Mouse (Mus musculus) CH12.LX (cell line): ENCODE measurements around the gene Trim47.

Experiments
- CHD1 ChIP-seq: IDR thresholded peaks from 2 replicates; pipeline ENCODE4 v1.6.1; 2012; ENCODE audit warnings: low read depth, low read length, improper control_type of control experiment, inconsistent platforms
- CHD2 ChIP-seq: IDR thresholded peaks from 2 replicates; pipeline ENCODE4 v1.6.1; 2011; ENCODE audit warnings: low read length, improper control_type of control experiment
- CTCF ChIP-seq, 2 experiments: IDR thresholded peaks in 1 of 2; conservative IDR thresholded peaks in 1 of 2; 2 replicates each; pipeline ENCODE4 v1.5.1; 2011 to 2012; ENCODE audit warnings: low read depth in 2 of 2, low read length in 2 of 2, improper control_type of control experiment in 1 of 2, inconsistent platforms in 1 of 2, mild to moderate bottlenecking in 1 of 2, moderate library complexity in 1 of 2
- E2F4 ChIP-seq: IDR thresholded peaks from 2 replicates; pipeline ENCODE4 v1.6.1; 2011; ENCODE audit warnings: low read depth, low read length, improper control_type of control experiment; ENCODE audit not compliant: insufficient replicate concordance
- HCFC1 ChIP-seq: IDR thresholded peaks from 2 replicates; pipeline ENCODE4 v1.6.1; 2012; ENCODE audit warnings: low read depth, mild to moderate bottlenecking, inconsistent platforms, low read length, improper control_type of control experiment
- JUN ChIP-seq: IDR thresholded peaks from 2 replicates; pipeline ENCODE4 v1.6.1; 2011; ENCODE audit warnings: low read depth, mild to moderate bottlenecking, low read length, improper control_type of control experiment, moderate library complexity; ENCODE audit not compliant: insufficient read depth
- KAT2A ChIP-seq: IDR thresholded peaks from 2 replicates; pipeline ENCODE4 v1.6.1; 2012; ENCODE audit warnings: low read length, improper control_type of control experiment, inconsistent platforms; ENCODE audit not compliant: insufficient replicate concordance
- MEF2A ChIP-seq: IDR thresholded peaks from 2 replicates; pipeline ENCODE4 v1.6.1; 2014; ENCODE audit warnings: low read depth, mild to moderate bottlenecking, inconsistent platforms, low read length, improper control_type of control experiment, borderline replicate concordance
- PAX5 ChIP-seq: IDR thresholded peaks from 2 replicates; pipeline ENCODE4 v1.6.1; 2012; ENCODE audit warnings: low read length, inconsistent platforms, mixed read lengths
- POLR2A ChIP-seq: IDR thresholded peaks from 2 replicates; pipeline ENCODE4 v1.6.1; 2011; ENCODE audit warnings: low read depth, mild to moderate bottlenecking, improper control_type of control experiment, low read length
- POLR2AphosphoS2 ChIP-seq: IDR thresholded peaks from 2 replicates; pipeline ENCODE4 v1.6.1; 2011; ENCODE audit warnings: low read depth, low read length, improper control_type of control experiment
- USF1 ChIP-seq: IDR thresholded peaks from 2 replicates; pipeline ENCODE4 v1.6.1; 2014; ENCODE audit warnings: low read depth, mild to moderate bottlenecking, inconsistent platforms, low read length, improper control_type of control experiment

DNA sequence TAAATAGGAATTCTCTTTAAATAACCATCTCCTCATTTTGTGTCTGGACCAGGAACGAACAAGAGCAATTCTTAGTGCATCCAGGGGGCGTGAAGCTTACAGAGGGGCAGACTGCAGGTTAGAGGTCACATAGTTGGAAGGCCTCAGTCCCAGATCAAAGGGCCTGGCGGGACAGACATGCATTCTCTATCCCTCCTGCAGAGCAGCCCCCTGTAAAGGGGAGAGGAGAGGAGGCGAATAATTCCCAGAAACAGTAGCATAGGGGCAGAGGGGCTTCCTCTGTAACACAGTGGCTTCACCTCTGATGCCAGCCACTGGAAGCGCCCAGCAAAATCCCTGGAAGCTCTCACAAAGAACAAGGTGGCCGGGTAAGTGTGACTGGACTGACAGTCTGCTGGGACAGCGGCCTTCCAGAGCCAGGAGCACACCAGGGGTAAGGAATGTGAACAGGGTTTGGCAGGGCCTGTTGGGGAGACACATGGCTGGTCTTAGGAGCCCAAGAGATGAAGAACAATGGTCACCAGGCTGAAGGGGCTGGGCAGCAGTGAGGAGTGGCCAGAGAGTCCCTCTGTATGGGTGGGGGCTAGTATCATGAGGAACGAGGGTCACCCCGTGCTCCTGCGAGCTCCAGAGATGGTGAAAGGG, 48.2 kb downstream of the Trim47 start:
- TF ChIP-seq POLR2A (no peak), E2F4 (no peak), USF1 (no peak), CTCF (conservative IDR thresholded peaks at IDR 0.05 in 1 of 2, IDR thresholded peaks at IDR 0.05 in 1 of 2; ENCODE audit: low read depth in 2 of 2, low read length in 2 of 2) (no peak), POLR2AphosphoS2 (no peak), CHD2 (no peak), MEF2A (no peak), HCFC1 (no peak), CHD1 (no peak), JUN (no peak), PAX5 (no peak), KAT2A (no peak)
